In the genomic region with DNA sequence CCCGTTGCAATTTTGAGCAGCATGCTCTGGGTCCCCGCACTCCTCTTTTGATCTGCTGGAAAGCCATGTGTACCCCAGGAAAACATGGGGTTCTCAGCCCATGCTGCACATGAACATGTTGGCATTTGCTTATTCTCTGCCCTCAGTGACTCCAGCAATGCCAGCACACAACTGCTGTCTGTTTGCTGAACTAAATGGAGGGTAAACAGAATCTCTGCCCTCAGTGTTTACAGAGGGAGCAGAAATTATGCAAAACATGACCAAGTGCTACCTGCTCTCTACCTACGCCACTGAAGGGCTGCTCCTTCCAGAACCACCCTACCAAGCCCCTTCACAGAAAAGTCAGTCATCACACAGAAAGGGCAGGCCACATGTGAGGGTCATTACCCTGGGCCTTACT, we compare ENCODE assay signal across 21 mouse cellular contexts. TPM values are rescaled to one million over a fixed set of nuclear protein-coding genes. Genes with fewer than 3 reads are reported as not detected.
"Had no signal": no experiment of that assay in that cellular context is flagged by ENCODE, and none has a peak within 500 bp of the region (broad histone marks: within the 10 kb centered on the region; RNA-seq: fewer than 3 reads in every experiment).

No protein-coding gene starts in this region.

- DNase-seq: kidney, adult 2 months; layer of hippocampus, adult 9-11 months; layer of hippocampus, postnatal 36 days; lung, adult 18-20 months; lung, postnatal 4 days; right cerebral cortex, adult 18-20 months; right cerebral cortex, postnatal 14 days; right cerebral cortex, postnatal 4 days; thymus, postnatal 25 days had no signal

- H3K27ac ChIP-seq: kidney, postnatal 0 days; layer of hippocampus, adult 2 months; left cerebral cortex, adult 2 months; midbrain, embryonic 12.5 days; midbrain, embryonic 15.5 days; neural tube, embryonic 12.5 days; neural tube, embryonic 15.5 days; stomach, postnatal 0 days had no signal

- H3K4me3 ChIP-seq: layer of hippocampus, adult 2 months; left cerebral cortex, adult 2 months; midbrain, embryonic 12.5 days; midbrain, embryonic 15.5 days; neural tube, embryonic 12.5 days; neural tube, embryonic 15.5 days had no signal

- H3K9me3 ChIP-seq: midbrain, embryonic 12.5 days; midbrain, embryonic 15.5 days; neural tube, embryonic 12.5 days; neural tube, embryonic 15.5 days had no signal

- H3K9ac ChIP-seq: midbrain, embryonic 12.5 days; midbrain, embryonic 15.5 days; neural tube, embryonic 12.5 days; neural tube, embryonic 15.5 days had no signal

- H3K36me3 ChIP-seq: midbrain, embryonic 12.5 days; midbrain, embryonic 15.5 days; neural tube, embryonic 12.5 days; neural tube, embryonic 15.5 days had no signal

- H3K4me1 ChIP-seq: midbrain, embryonic 12.5 days; midbrain, embryonic 15.5 days; neural tube, embryonic 12.5 days; neural tube, embryonic 15.5 days had no signal

- H3K27me3 ChIP-seq: midbrain, embryonic 12.5 days; midbrain, embryonic 15.5 days; neural tube, embryonic 12.5 days; neural tube, embryonic 15.5 days had no signal

- H3K4me2 ChIP-seq: midbrain, embryonic 12.5 days; midbrain, embryonic 15.5 days; neural tube, embryonic 12.5 days; neural tube, embryonic 15.5 days had no signal

- ATAC-seq: intestine, postnatal 0 days; midbrain, embryonic 15.5 days had no signal

RNA-seq across cellular contexts. Expression of a gene that starts 5.9 kb away (rescaled TPM):
- total RNA-seq: layer of hippocampus, adult 2 months; layer of hippocampus, postnatal 36 days; left cerebral cortex, adult 2 months; left cerebral cortex, postnatal 10 days; left cerebral cortex, postnatal 36 days had no signal

RNA-seq across cellular contexts. Expression of a gene that starts 29.5 kb away (rescaled TPM):
- polyA plus RNA-seq: intestine, postnatal 0 days; kidney, postnatal 0 days; stomach, embryonic 14.5 days; stomach, postnatal 0 days had no signal
